Mouse (Mus musculus): Measurements from ENCODE around the gene Pcnt.

DNA sequence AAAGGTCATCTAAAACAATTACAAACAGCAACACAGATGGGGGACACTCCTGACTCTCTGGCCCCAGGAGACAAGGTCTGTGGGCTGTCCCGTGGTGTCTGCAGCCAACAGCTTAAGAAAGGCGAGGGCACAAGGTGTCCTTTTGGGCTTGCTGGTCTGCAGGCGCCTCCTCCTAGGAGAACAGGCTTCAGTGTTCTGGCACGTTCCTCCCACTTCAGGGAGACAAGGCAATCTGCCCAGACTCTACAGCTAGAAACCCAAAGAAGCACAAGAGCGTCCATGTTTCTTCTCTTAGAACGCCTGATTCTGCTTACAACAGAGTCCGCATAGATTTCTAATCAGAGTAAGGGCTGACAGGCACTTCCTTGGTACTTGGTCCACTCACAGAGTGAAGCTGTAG, 19.7 kb upstream of the Pcnt start:
- TF ChIP-seq POLR2A (IDR thresholded peaks at IDR 0.05; ENCODE audit: extremely low read depth, insufficient read depth, low read length) (no peak), CTCF (IDR thresholded peaks at IDR 0.05; ENCODE audit: low read depth, low read length) (no peak)

Measured in liver, adult 2 months (tissue).